Mouse (Mus musculus) lung, adult 2 months (tissue): ENCODE data around the gene Slc25a45.
A peak's percentile ranks its signal among the peaks of the same experiment; 100 is the strongest.

Experiments
- CTCF ChIP-seq: fragments of 200-500 bp; IDR thresholded peaks from 2 replicates; pipeline ENCODE4 v1.5.1; 2011; ENCODE audit warnings: mild to moderate bottlenecking, low read length, control low read depth; ENCODE audit not compliant: insufficient read depth
- POLR2A ChIP-seq: fragments of 200-500 bp; IDR thresholded peaks from 2 replicates; pipeline ENCODE4 v1.6.1; 2011; ENCODE audit warnings: low read depth, mild to moderate bottlenecking, control low read depth, low read length, borderline replicate concordance; ENCODE audit errors: extremely low read depth

DNA sequence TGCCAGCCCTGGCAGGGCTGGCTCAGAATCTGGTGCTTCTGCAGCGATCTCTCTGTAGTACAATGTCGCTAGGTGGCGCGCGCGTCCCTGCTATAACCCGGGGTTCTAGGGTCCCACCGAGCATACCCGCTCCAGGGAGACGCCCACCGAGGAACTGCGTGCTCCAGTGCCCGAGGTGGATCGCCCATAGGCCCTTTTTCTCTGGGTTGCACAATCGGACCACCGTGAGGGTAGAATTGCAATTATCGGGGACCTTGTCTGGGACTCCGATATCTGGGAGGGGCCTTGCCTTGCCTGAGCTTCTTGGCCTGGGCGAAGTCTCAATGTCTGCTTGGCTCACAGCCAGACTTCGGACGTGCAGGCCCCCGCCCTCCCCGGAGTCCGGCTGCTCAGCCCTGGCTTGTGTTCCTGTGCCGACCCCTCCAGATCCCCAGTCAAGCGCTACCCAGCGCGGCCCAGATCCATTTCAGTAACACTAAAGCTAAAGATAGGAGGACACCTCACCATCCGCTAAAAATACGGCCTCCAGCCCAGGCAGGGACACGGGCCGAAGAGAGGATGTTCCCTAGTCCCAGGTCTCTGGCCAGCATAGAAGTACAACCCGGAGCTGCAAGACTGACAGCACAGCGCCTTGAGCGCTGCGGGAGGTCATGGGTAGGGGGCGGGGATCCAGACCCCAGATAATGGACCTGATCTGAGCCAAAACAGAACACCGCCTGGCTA, 46.5 kb downstream of the Slc25a45 start:
- TF ChIP-seq CTCF (peak; percentile 60), POLR2A (0 out of 2 replicates have a peak, but pooled peaks have one; percentile 17)
